Mouse (Mus musculus): ENCODE data around the gene Ust. TPM values are rescaled to one million over a fixed set of nuclear protein-coding genes. Genes with fewer than 3 reads are reported as not detected.

Ust gene
- polyA plus RNA-seq, 1 experiment from 2014 or later, result 6.6 TPM

DNA sequence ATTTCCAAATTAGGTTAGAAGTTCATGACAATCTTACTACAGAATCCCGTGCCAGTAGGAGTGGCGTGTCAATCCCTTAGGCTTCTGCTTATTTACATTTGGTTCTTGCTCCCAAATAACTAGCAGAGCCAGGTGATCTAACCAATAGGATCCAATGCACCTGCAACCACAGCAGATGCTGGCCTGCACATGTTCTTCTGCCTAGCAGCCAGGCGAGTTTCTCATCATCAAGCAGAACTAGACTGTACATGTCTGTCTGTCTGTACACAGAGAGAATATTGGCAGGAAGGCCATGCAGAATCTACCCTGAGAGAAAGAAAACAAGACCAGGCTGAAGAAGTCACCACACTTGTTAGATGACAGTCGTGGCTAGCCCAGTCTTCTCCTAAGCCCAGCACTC lies 113.5 kb downstream of the Ust start:
- Histone ChIP-seq H3K36me3 (no peaks in the 10 kb centered on the region), H3K27ac (no peak overlapping the region), H3K9ac (no peak overlapping the region), H3K4me3 (replicated peaks) (no peak overlapping the region), H3K27me3 (no peaks in the 10 kb centered on the region), H3K4me2 (no peak overlapping the region), H3K4me1 (no peaks in the 10 kb centered on the region), H3K9me3 (replicated peaks) (no peaks in the 10 kb centered on the region)
- 92% methylated on average over 4 of the region's 4 CpGs for WGBS
- no peak for ATAC-seq (replicated peaks; ENCODE audit: low FRiP score)

DNA sequence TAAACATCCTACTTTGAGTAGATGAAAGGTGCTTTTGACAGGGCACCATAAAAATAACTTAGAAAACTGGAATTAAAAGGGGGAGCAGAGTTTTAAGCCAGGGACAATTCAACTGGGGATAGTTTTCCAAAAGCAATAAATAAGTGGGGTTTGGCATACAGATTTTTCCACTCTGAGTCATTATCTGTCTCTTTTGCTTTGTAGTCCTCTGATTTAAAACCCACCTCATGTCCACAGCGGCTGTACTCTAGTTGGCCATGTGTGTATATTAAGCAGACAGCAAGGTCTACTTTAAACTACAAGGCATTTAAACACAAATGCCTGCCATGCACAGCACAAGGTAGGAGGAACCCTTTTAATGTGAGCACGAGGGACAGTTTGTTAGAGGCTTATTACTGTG lies 126.4 kb downstream of the Ust start:
- no peak overlapping the region for H3K9ac ChIP-seq
- H3K27ac ChIP-seq, result no peak overlapping the region
- H3K4me1 ChIP-seq, result peaks cover 6% of the 10 kb centered on the region; the same call in 1 of the 2 replicates
- H3K27me3 ChIP-seq, result no peaks in the 10 kb centered on the region
- no peak overlapping the region for H3K4me2 ChIP-seq
- no peak overlapping the region for H3K4me3 ChIP-seq (replicated peaks)
- peaks cover 4% of the 10 kb centered on the region; the same call in 1 of the 2 replicates for H3K36me3 ChIP-seq
- ATAC-seq (replicated peaks; ENCODE audit: low FRiP score), result no peak
- H3K9me3 ChIP-seq (replicated peaks), result no peaks in the 10 kb centered on the region
- 28% methylated on average over 2 of the region's 2 CpGs for WGBS

DNA sequence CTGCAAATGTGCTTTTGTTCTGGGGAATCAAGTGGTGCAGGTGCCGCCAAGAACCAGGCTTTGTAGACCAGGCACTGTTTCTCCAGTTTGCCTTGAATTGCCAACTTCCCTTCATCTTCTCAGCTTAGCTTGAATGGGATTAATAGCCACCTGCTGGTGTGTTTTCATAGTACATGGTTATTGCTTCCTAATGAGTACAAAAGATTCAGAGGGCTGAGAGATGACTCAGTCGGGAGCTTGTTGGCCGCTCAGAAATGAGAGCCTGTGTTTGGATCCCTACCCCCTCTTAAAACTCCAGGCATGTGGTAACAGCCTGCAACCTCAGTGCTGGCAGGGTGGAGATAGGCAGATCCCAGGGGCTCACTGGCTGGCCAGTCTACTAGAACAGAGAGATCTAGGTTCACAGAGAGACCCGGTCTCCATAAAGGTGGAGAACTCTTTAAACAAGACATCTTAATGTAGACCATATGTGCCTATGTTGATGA lies 127.3 kb downstream of the Ust start:
- 63% methylated on average over 4 of the region's 4 CpGs for WGBS
- no peak for ATAC-seq (replicated peaks; ENCODE audit: low FRiP score)
- no peaks in the 10 kb centered on the region for H3K36me3 ChIP-seq
- peaks cover 6% of the 10 kb centered on the region; the same call in 1 of the 2 replicates for H3K4me1 ChIP-seq
- no peaks in the 10 kb centered on the region for H3K27me3 ChIP-seq
- H3K27ac ChIP-seq, result no peak overlapping the region
- H3K4me2 ChIP-seq, result no peak overlapping the region
- H3K4me3 ChIP-seq (replicated peaks), result no peak overlapping the region
- no peak overlapping the region for H3K9ac ChIP-seq
- no peaks in the 10 kb centered on the region for H3K9me3 ChIP-seq (replicated peaks)

DNA sequence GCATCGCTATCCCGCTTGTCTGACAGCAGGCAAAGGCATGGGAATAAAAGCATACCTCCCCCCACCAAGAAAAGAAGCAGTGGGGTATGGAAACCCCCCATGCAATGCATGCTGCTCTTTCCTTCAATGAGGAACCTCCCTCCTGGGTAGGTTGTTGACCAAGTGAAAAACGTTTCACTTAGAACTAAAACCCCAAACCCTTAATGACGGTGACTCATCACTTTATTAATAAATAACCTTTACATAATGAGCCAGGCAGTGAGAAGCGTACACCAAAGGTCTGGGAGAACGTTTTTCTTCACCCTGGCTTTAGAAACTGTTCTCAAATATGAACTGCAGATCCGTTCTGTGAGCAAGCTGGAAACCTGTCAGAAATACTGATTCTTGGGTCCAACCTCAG lies 130.4 kb downstream of the Ust start:
- WGBS, result 65% methylated on average over 7 of the region's 7 CpGs

DNA sequence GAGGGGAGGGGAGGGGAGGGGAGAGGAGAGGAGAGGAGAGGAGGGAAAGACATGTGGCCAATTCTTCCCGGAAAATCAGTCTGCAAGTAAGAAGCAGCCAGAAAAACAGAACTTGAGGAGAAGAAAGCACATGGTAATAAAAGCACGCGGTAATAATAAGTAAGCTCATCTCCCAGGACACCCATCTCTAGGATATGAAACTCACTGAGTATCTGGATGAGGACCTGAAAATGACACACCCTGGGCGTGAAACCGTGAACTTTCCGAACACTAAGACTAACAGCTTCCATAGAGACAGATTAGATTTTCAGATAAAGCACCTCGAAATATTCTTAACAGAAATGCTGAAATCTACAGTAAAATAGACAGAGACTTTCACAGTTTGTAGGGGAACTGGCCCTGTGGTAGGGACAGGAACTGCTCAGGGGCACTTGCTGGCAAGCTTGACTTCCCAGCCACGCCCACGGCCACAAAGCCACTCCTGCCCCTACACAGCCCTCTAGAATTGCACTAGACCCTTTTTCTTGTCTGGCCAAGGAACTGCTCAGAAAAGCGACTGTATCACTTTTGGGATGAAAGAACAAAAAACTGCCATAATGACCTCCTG lies 148.6 kb downstream of the Ust start:
- Histone ChIP-seq H3K27ac (no peak overlapping the region), H3K27me3 (no peaks in the 10 kb centered on the region), H3K36me3 (no peaks in the 10 kb centered on the region), H3K4me3 (replicated peaks) (no peak overlapping the region), H3K4me2 (no peak overlapping the region), H3K4me1 (no peaks in the 10 kb centered on the region), H3K9ac (no peak overlapping the region), H3K9me3 (replicated peaks) (no peaks in the 10 kb centered on the region)
- ATAC-seq (replicated peaks; ENCODE audit: low FRiP score), result no peak
- WGBS, result 77% methylated on average over 10 of the region's 10 CpGs

More for the DNA sequence above, 130.4 kb downstream of the Ust start:
- Histone ChIP-seq H3K4me2 (no peak overlapping the region), H3K9me3 (replicated peaks) (no peaks in the 10 kb centered on the region), H3K27me3 (no peaks in the 10 kb centered on the region), H3K4me3 (replicated peaks) (no peak overlapping the region), H3K27ac (no peak overlapping the region), H3K36me3 (no peaks in the 10 kb centered on the region), H3K9ac (no peak overlapping the region), H3K4me1 (peaks cover 6% of the 10 kb centered on the region; the same call in 1 of the 2 replicates)
- ATAC-seq (replicated peaks; ENCODE audit: low FRiP score), result no peak

DNA sequence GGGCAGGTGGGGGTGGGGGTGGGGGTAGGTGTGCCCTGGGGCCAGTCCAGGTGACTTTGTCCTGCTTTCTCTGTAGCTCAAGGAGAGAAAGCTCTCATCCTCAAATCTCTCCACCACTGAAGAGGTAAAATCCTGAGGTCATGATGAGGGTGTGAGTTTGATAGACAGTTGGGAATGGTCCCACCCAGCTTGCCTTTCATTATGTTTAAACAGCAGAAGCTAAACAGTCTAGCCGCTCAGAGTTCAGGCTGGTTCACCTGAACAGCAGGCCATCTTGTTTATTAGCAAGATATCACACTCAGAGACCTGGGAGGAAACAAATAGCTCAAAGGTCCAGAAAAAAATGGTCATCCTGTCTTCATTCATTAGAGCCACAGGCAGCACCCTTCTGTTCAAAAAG lies 152.8 kb downstream of the Ust start:
- Histone ChIP-seq H3K9ac (no peak overlapping the region), H3K9me3 (replicated peaks) (no peaks in the 10 kb centered on the region), H3K4me1 (no peaks in the 10 kb centered on the region), H3K27ac (no peak overlapping the region), H3K27me3 (no peaks in the 10 kb centered on the region), H3K4me2 (no peak overlapping the region), H3K36me3 (no peaks in the 10 kb centered on the region), H3K4me3 (replicated peaks) (no peak overlapping the region)
- WGBS, result 48% methylated on average over 1 of the region's 1 CpGs
- no peak for ATAC-seq (replicated peaks; ENCODE audit: low FRiP score)

DNA sequence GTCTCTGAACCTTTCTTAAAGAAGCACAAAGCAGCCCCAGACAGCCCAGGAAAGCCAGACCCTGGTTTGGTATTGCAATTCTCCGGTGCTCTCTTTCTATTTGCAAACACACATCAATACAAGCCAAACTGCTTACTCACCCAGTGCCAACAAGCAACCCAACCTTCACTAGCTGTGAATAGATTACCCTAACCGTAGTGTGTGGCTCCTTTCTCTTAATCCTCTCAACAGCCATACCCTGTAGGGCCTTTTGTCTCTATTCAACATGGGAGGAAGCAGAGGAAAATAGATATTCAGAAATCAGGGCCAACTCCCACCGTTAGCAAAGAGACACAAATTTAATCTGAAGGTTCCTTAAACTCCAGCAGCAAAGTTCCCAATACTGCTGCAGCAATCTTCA lies 154.4 kb downstream of the Ust start:
- Histone ChIP-seq H3K36me3 (no peaks in the 10 kb centered on the region), H3K9ac (no peak overlapping the region), H3K9me3 (replicated peaks) (no peaks in the 10 kb centered on the region), H3K4me3 (replicated peaks) (no peak overlapping the region), H3K4me2 (no peak overlapping the region), H3K27me3 (no peaks in the 10 kb centered on the region), H3K4me1 (no peaks in the 10 kb centered on the region), H3K27ac (no peak overlapping the region)
- 65% methylated on average over 3 of the region's 3 CpGs for WGBS
- no peak for ATAC-seq (replicated peaks; ENCODE audit: low FRiP score)

DNA sequence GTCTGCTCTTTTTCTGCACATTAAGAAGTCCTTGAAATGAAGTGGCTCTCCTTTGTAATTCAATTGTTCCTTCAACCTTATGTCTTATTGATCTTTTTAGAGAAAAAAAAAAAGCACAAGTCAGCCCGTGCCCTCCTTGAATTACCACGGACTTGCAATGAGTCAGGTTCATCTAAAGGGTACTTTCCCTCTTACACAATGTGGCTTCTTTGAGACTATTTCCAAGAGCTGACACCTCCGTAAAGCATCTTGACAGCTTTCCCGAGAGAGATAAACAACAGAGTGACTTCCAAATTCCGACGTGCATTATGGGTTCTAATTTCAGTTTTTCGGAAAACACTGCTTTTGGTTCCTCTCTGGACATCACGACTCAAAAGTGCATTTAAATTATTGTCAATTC lies 155.3 kb downstream of the Ust start:
- H3K4me3 ChIP-seq (replicated peaks), result no peak overlapping the region
- WGBS, result 28% methylated on average over 8 of the region's 8 CpGs
- no peak overlapping the region for H3K9ac ChIP-seq
- no peak for ATAC-seq (replicated peaks; ENCODE audit: low FRiP score)
- H3K4me2 ChIP-seq, result no peak overlapping the region
- no peaks in the 10 kb centered on the region for H3K4me1 ChIP-seq
- H3K27ac ChIP-seq, result no peak overlapping the region
- no peaks in the 10 kb centered on the region for H3K9me3 ChIP-seq (replicated peaks)
- no peaks in the 10 kb centered on the region for H3K36me3 ChIP-seq
- no peaks in the 10 kb centered on the region for H3K27me3 ChIP-seq

DNA sequence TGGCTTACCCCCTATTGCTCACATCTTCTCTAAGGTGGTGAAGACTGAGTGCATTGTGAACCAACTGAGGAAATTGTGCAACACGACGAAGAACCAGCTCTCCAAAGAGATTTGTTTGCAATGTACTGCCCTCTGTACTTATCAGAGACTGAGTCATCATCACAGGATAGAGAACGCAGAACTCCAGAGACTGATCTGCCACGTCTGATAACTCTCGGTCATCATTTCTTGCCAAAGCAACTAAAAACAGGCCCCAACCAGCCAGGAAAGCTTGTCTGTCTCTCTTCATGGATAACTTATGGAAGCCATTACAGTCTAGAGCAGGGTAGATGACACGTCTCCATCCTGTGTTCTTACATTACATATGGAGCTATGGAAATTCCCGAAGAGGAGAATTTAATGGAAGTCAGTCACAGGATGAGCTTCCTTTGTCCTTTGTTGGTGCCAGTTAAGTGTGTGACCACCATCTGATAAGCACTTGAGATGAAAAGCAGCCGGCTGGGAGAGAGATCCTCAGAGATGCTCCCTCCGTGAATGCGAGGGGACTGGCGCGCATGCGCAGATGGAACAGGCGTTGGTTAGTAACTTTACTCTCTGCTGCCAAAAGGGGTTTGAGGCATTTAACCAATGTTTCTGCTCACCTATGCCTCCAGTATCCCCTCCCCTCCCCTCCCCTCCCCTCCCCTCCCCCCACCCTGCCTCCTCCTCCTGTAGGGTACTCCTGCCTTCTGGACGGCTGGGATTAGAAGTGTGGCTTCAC lies 160.2 kb downstream of the Ust start:
- Histone ChIP-seq H3K4me2 (no peak overlapping the region), H3K9me3 (replicated peaks) (no peaks in the 10 kb centered on the region), H3K4me3 (replicated peaks) (no peak overlapping the region), H3K9ac (no peak overlapping the region), H3K4me1 (no peaks in the 10 kb centered on the region), H3K27me3 (no peaks in the 10 kb centered on the region), H3K36me3 (no peaks in the 10 kb centered on the region), H3K27ac (no peak overlapping the region)
- no peak for ATAC-seq (replicated peaks; ENCODE audit: low FRiP score)
- 84% methylated on average over 15 of the region's 15 CpGs for WGBS

DNA sequence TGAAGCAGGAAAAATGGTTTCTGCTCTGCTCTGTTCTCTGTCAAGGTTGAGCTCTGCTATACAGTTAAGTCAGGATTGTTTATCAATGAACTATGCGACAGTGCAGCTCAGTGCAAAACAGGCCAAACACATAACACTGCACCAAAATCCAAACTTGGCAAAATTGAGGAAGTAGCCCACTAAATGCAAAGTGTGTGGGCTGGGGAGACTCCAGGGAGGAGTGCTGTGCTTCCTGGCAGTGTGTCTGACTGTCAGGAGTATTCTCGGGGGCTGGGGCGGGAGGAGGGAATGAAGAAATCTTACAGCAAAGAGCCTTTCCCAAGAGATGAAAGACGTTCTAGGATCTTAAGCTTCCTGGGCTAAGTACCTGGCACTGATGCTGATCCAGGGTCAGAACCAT lies 165.1 kb downstream of the Ust start:
- Histone ChIP-seq H3K4me3 (replicated peaks) (no peak overlapping the region), H3K27ac (no peak overlapping the region), H3K4me2 (no peak overlapping the region), H3K4me1 (no peaks in the 10 kb centered on the region), H3K27me3 (no peaks in the 10 kb centered on the region), H3K36me3 (no peaks in the 10 kb centered on the region), H3K9me3 (replicated peaks) (no peaks in the 10 kb centered on the region), H3K9ac (no peak overlapping the region)
- WGBS, result 74% methylated on average over 4 of the region's 4 CpGs
- no peak for ATAC-seq (replicated peaks; ENCODE audit: low FRiP score)

DNA sequence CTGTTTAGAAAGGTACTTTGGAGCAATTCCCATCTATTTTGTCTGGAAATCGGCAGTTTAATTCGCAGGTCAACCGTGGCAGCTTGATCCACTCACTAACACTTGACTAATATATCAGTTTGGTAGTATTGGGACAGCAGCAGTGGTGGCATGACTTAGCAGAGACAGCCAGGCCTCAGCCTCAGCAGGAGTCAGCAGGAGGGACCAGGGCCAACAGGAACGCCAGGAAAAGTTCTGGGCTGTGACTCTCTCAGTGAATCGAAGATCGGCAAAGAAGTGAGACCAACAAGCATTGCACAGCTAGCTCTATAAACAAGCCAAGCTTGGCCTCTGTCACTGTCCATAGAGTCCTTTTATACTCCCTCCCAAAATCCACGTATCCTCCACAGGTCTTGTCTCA lies 168.0 kb downstream of the Ust start:
- Histone ChIP-seq H3K9me3 (replicated peaks) (no peaks in the 10 kb centered on the region), H3K27ac (no peak overlapping the region), H3K4me2 (no peak overlapping the region), H3K4me1 (no peaks in the 10 kb centered on the region), H3K4me3 (replicated peaks) (no peak overlapping the region), H3K9ac (no peak overlapping the region), H3K27me3 (no peaks in the 10 kb centered on the region), H3K36me3 (no peaks in the 10 kb centered on the region)
- 88% methylated on average over 7 of the region's 7 CpGs for WGBS
- no peak for ATAC-seq (replicated peaks; ENCODE audit: low FRiP score)

DNA sequence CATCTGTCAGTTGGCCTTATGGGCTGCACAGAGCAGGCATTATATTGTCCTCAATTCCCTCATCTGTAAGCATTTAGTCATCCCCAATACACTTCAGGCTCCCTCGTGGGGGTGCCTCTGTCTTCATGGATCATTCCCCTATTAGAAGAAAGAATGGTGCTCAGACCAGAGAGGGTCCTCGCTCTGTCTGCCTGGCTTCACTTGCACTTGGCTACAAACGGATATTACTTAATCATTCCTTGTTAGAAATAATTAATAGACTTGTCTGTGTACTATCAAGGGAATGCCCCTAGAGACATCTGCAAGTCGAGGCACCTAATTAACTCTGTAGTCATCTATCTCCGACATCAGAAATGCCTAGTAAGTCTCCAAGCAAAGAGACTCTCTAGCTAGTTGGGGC lies 171.1 kb downstream of the Ust start:
- Histone ChIP-seq H3K9me3 (replicated peaks) (no peaks in the 10 kb centered on the region), H3K4me2 (no peak overlapping the region), H3K36me3 (no peaks in the 10 kb centered on the region), H3K27ac (no peak overlapping the region), H3K4me1 (0 out of 2 replicates have a peak, but pooled peaks cover 4% of the 10 kb centered on the region), H3K4me3 (replicated peaks) (no peak overlapping the region), H3K9ac (no peak overlapping the region), H3K27me3 (no peaks in the 10 kb centered on the region)
- ATAC-seq (replicated peaks; ENCODE audit: low FRiP score), result no peak
- 78% methylated on average over 5 of the region's 5 CpGs for WGBS
